Mouse (Mus musculus): ENCODE measurements around the gene Aicda. TPM values are rescaled to one million over a fixed set of nuclear protein-coding genes. Genes with fewer than 3 reads are reported as not detected.

The Aicda gene
- total RNA-seq, 1 experiment, result 0.76 TPM

DNA sequence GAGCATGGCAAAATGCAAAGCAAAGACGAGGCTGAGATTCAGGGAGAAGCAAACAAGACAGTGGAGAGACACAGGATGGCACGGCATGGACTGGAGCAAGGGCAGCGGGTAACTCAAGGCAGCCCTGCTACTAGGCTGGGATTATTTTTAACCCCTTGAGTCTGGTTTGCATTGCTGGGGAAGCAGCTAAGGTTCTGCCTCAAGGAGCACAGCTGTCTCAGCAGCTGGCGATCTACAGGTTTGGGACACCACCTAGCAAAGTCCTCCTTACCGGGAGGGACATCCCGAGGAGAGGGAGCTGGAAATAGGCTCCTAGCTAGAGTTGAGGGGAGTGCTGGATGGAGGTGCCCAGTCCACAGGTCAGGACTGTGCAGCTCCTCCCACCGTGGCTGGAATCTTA, 1.7 kb downstream of the Aicda start:
- in situ Hi-C loops (cut with MboI; ENCODE audit: low sequenced_read_pairs in 2 of 2, unreplicated experiment in 2 of 2), result no loop called here

DNA sequence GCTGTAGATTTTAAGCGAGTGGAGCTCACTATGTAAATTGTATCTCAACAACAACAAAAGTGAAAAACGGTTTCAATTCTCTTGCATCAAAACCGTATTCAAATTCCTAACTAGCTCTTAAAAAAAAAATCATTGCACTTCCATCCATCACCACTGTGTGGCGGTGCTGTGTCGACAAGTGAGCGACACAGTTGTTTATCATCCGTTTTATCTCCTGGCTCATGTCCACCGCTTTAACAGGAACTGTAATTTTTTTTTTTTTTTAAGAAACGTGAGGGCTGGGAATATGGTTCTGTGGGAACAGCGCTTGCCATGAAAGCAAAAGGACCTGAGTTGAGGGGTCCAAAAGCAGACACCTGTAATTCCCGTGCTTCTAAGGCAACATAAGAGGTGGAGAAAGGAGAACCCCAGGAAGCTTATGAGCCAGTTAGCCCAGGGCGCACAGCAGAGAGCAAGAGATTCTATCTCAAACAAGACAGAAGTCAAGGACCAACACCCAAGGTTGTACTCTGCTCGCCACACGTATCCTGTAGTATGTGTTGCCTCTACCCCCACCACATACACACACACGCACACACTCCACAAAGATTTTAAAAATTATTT, 3.5 kb downstream of the Aicda start:
- in situ Hi-C loops (cut with MboI; ENCODE audit: low sequenced_read_pairs in 2 of 2, unreplicated experiment in 2 of 2), result no loop called here
- Histone ChIP-seq H3K9me3 (ENCODE audit: control insufficient read depth, insufficient read depth, low read depth, low read length) (no peaks in the 10 kb centered on the region), H3K4me3 (ENCODE audit: insufficient read depth in 1 of 2, low read depth in 1 of 2, low read length in 2 of 2, poor library complexity in 1 of 2, severe bottlenecking in 1 of 2) (no peak overlapping the region), H3K9ac (ENCODE audit: insufficient read depth, low read depth, low read length, poor library complexity, severe bottlenecking) (no peak overlapping the region), H3K4me1 (ENCODE audit: control insufficient read depth in 2 of 2, insufficient read depth in 2 of 2, low read length in 2 of 2, poor library complexity in 1 of 2) (peaks cover 0 to 4% of the 10 kb centered on the region in 2 experiments; a peak in 1 of 4 replicates), H3K27ac (ENCODE audit: insufficient read depth, low read depth, low read length, poor library complexity, severe bottlenecking) (no peak overlapping the region), H3K36me3 (ENCODE audit: control insufficient read depth, insufficient read depth, low read length, poor library complexity, severe bottlenecking) (no peaks in the 10 kb centered on the region)
- no peak for DNase-seq (ENCODE audit: low read depth, low spot score)
- peak; percentile 98 for TF ChIP-seq ZNF384 (IDR thresholded peaks at IDR 0.05; ENCODE audit: low read depth, low read length)
- no peak for TF ChIP-seq HCFC1 (IDR thresholded peaks at IDR 0.05; ENCODE audit: borderline replicate concordance, insufficient read depth, low read length)
- 0 out of 2 replicates have a peak, but pooled peaks have one; percentile 26 for TF ChIP-seq ZC3H11A (IDR thresholded peaks at IDR 0.05; ENCODE audit: borderline replicate concordance, low read depth, low read length)
- no peak for TF ChIP-seq CHD2 (IDR thresholded peaks at IDR 0.05; ENCODE audit: low read depth, low read length)
- TF ChIP-seq MAFK (IDR thresholded peaks at IDR 0.05; ENCODE audit: insufficient read depth, low read depth, low read length), result 0 out of 2 replicates have a peak, but pooled peaks have one; percentile 21

More for the DNA sequence above, 1.7 kb downstream of the Aicda start:
- Histone ChIP-seq H3K27ac (ENCODE audit: insufficient read depth, low read depth, low read length, poor library complexity, severe bottlenecking) (no peak overlapping the region), H3K4me3 (ENCODE audit: insufficient read depth in 1 of 2, low read depth in 1 of 2, low read length in 2 of 2, poor library complexity in 1 of 2, severe bottlenecking in 1 of 2) (no peak overlapping the region), H3K4me1 (ENCODE audit: control insufficient read depth in 2 of 2, insufficient read depth in 2 of 2, low read length in 2 of 2, poor library complexity in 1 of 2) (peaks cover 0 to 4% of the 10 kb centered on the region in 2 experiments; a peak in 1 of 4 replicates), H3K9ac (ENCODE audit: insufficient read depth, low read depth, low read length, poor library complexity, severe bottlenecking) (no peak overlapping the region), H3K9me3 (ENCODE audit: control insufficient read depth, insufficient read depth, low read depth, low read length) (no peaks in the 10 kb centered on the region), H3K36me3 (ENCODE audit: control insufficient read depth, insufficient read depth, low read length, poor library complexity, severe bottlenecking) (no peaks in the 10 kb centered on the region)
- TF ChIP-seq CHD2 (IDR thresholded peaks at IDR 0.05; ENCODE audit: low read depth, low read length), result no peak
- no peak for TF ChIP-seq ZC3H11A (IDR thresholded peaks at IDR 0.05; ENCODE audit: borderline replicate concordance, low read depth, low read length)
- no peak for TF ChIP-seq HCFC1 (IDR thresholded peaks at IDR 0.05; ENCODE audit: borderline replicate concordance, insufficient read depth, low read length)
- TF ChIP-seq MAFK (IDR thresholded peaks at IDR 0.05; ENCODE audit: insufficient read depth, low read depth, low read length), result no peak
- no peak for TF ChIP-seq ZNF384 (IDR thresholded peaks at IDR 0.05; ENCODE audit: low read depth, low read length)
- no peak for DNase-seq (ENCODE audit: low read depth, low spot score)

DNA sequence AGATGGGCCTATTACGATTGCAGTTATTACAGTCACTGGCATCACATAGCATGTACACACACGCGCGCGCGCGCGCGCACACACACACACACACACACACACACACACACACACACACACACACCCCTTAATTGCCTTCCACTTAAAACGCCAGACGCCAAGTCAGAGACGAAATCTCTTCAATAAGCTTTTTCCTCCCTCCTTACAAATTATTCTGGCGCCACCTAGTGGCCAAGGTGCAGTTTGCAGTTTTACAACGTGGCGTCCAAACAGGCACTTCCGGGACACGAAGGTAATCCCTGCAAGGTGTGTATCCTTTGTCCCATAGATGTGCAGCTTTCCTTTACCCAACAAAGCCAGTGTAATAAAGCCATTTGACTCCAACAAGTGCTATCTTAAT, 6.8 kb downstream of the Aicda start:
- in situ Hi-C loops (cut with MboI; ENCODE audit: low sequenced_read_pairs in 2 of 2, unreplicated experiment in 2 of 2), result no loop called here
- H3K36me3 ChIP-seq (ENCODE audit: control insufficient read depth, insufficient read depth, low read length, poor library complexity, severe bottlenecking), result no peaks in the 10 kb centered on the region
- DNase-seq (ENCODE audit: low read depth, low spot score), result peak; percentile 97
- H3K9me3 ChIP-seq (ENCODE audit: control insufficient read depth, insufficient read depth, low read depth, low read length), result no peaks in the 10 kb centered on the region
- no peak overlapping the region for H3K9ac ChIP-seq (ENCODE audit: insufficient read depth, low read depth, low read length, poor library complexity, severe bottlenecking)
- 0 out of 4 replicates have a peak, but pooled peaks cover 0 to 2% of the 10 kb centered on the region in 2 experiments for H3K4me1 ChIP-seq (ENCODE audit: control insufficient read depth in 2 of 2, insufficient read depth in 2 of 2, low read length in 2 of 2, poor library complexity in 1 of 2)
- no peak for TF ChIP-seq HCFC1 (IDR thresholded peaks at IDR 0.05; ENCODE audit: borderline replicate concordance, insufficient read depth, low read length)
- TF ChIP-seq ZNF384 (IDR thresholded peaks at IDR 0.05; ENCODE audit: low read depth, low read length), result no peak; the same call in 1 of the 2 replicates
- TF ChIP-seq CHD2 (IDR thresholded peaks at IDR 0.05; ENCODE audit: low read depth, low read length), result no peak
- no peak for TF ChIP-seq MAFK (IDR thresholded peaks at IDR 0.05; ENCODE audit: insufficient read depth, low read depth, low read length)
- no peak for TF ChIP-seq ZC3H11A (IDR thresholded peaks at IDR 0.05; ENCODE audit: borderline replicate concordance, low read depth, low read length)
- H3K4me3 ChIP-seq (ENCODE audit: insufficient read depth in 1 of 2, low read depth in 1 of 2, low read length in 2 of 2, poor library complexity in 1 of 2, severe bottlenecking in 1 of 2), result no peak overlapping the region
- no peak overlapping the region for H3K27ac ChIP-seq (ENCODE audit: insufficient read depth, low read depth, low read length, poor library complexity, severe bottlenecking)

DNA sequence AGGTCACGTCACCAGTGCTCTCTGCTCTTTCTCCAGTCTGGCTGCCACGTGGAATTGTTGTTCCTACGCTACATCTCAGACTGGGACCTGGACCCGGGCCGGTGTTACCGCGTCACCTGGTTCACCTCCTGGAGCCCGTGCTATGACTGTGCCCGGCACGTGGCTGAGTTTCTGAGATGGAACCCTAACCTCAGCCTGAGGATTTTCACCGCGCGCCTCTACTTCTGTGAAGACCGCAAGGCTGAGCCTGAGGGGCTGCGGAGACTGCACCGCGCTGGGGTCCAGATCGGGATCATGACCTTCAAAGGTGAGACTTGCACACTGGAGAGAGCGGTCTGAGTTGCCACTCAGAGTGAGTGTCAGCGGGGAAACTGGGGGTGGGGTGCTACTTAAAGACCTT, 7.4 kb downstream of the Aicda start:
- Histone ChIP-seq H3K4me1 (ENCODE audit: control insufficient read depth in 2 of 2, insufficient read depth in 2 of 2, low read length in 2 of 2, poor library complexity in 1 of 2) (0 out of 4 replicates have a peak, but pooled peaks cover 0 to 2% of the 10 kb centered on the region in 2 experiments), H3K27ac (ENCODE audit: insufficient read depth, low read depth, low read length, poor library complexity, severe bottlenecking) (no peak overlapping the region), H3K9me3 (ENCODE audit: control insufficient read depth, insufficient read depth, low read depth, low read length) (no peaks in the 10 kb centered on the region), H3K36me3 (ENCODE audit: control insufficient read depth, insufficient read depth, low read length, poor library complexity, severe bottlenecking) (no peaks in the 10 kb centered on the region), H3K9ac (ENCODE audit: insufficient read depth, low read depth, low read length, poor library complexity, severe bottlenecking) (no peak overlapping the region), H3K4me3 (ENCODE audit: insufficient read depth in 1 of 2, low read depth in 1 of 2, low read length in 2 of 2, poor library complexity in 1 of 2, severe bottlenecking in 1 of 2) (no peak overlapping the region)
- TF ChIP-seq CHD2 (IDR thresholded peaks at IDR 0.05; ENCODE audit: low read depth, low read length), result no peak
- no peak for TF ChIP-seq MAFK (IDR thresholded peaks at IDR 0.05; ENCODE audit: insufficient read depth, low read depth, low read length)
- no peak for TF ChIP-seq ZC3H11A (IDR thresholded peaks at IDR 0.05; ENCODE audit: borderline replicate concordance, low read depth, low read length)
- TF ChIP-seq ZNF384 (IDR thresholded peaks at IDR 0.05; ENCODE audit: low read depth, low read length), result no peak
- TF ChIP-seq HCFC1 (IDR thresholded peaks at IDR 0.05; ENCODE audit: borderline replicate concordance, insufficient read depth, low read length), result no peak
- in situ Hi-C loops (cut with MboI; ENCODE audit: low sequenced_read_pairs in 2 of 2, unreplicated experiment in 2 of 2), result no loop called here
- no peak for DNase-seq (ENCODE audit: low read depth, low spot score)

Measured in ES-E14 (cell line).